Mouse (Mus musculus): ENCODE results near the gene Grhl1. TPM values are rescaled to one million over a fixed set of nuclear protein-coding genes. Genes with fewer than 3 reads are reported as not detected.

Grhl1 gene
- polyA plus RNA-seq, 1 experiment from 2014 or later, result 12.0 TPM

- Histone ChIP-seq H3K9me3 (ENCODE audit: control insufficient read depth, low read length) (no peaks in the 10 kb centered on the region), H3K27ac (replicated peaks; ENCODE audit: low read depth, low read length) (no peak overlapping the region), H3K9ac (ENCODE audit: low read depth, low read length) (peak overlapping the region; percentile 39; the same call in 1 of the 2 replicates), H3K36me3 (ENCODE audit: control insufficient read depth, insufficient read depth, low read length) (peaks cover 66% of the 10 kb centered on the region), H3K4me1 (ENCODE audit: control insufficient read depth, insufficient read depth, low read length) (peaks cover 12% of the 10 kb centered on the region), H3K4me2 (ENCODE audit: low read depth, low read length) (peak overlapping the region; percentile 11; the same call in 1 of the 2 replicates), H3K4me3 (ENCODE audit: low read depth, low read length) (no peak overlapping the region), H3K27me3 (replicated peaks; ENCODE audit: control insufficient read depth, insufficient read depth, low read length) (no peaks in the 10 kb centered on the region)
- WGBS, result 53% methylated on average over 3 of the region's 3 CpGs
- DNase-seq (ENCODE audit: low spot score) (no peak), ATAC-seq (ENCODE audit: low read depth) (no peak)
Measured at GRCm38 (mm10) chr12:24656436-24656835, 84.4 kb downstream of the Grhl1 start.

- Histone ChIP-seq H3K27ac (replicated peaks; ENCODE audit: low read depth, low read length) (no peak overlapping the region), H3K9ac (ENCODE audit: low read depth, low read length) (no peak overlapping the region), H3K36me3 (ENCODE audit: control insufficient read depth, insufficient read depth, low read length) (peaks cover 75% of the 10 kb centered on the region), H3K27me3 (replicated peaks; ENCODE audit: control insufficient read depth, insufficient read depth, low read length) (no peaks in the 10 kb centered on the region), H3K9me3 (ENCODE audit: control insufficient read depth, low read length) (no peaks in the 10 kb centered on the region), H3K4me2 (ENCODE audit: low read depth, low read length) (no peak overlapping the region), H3K4me1 (ENCODE audit: control insufficient read depth, insufficient read depth, low read length) (no peaks in the 10 kb centered on the region; the same call in 1 of the 2 replicates), H3K4me3 (ENCODE audit: low read depth, low read length) (no peak overlapping the region)
- ATAC-seq (ENCODE audit: low read depth) (no peak), DNase-seq (ENCODE audit: low spot score) (no peak)
- WGBS, result 95% methylated on average over 4 of the region's 4 CpGs
Measured at GRCm38 (mm10) chr12:24658998-24659397, 86.9 kb downstream of the Grhl1 start.

GRCm38 (mm10) chr12:24659923-24660322 lies 87.8 kb downstream of the Grhl1 start:
- ATAC-seq (ENCODE audit: low read depth), result no peak

GRCm38 (mm10) chr12:24661100-24661499 lies 89.0 kb downstream of the Grhl1 start:
- no peak overlapping the region for H3K4me3 ChIP-seq (ENCODE audit: low read depth, low read length)
- H3K36me3 ChIP-seq (ENCODE audit: control insufficient read depth, insufficient read depth, low read length), result peaks cover 56% of the 10 kb centered on the region
- H3K27me3 ChIP-seq (replicated peaks; ENCODE audit: control insufficient read depth, insufficient read depth, low read length), result no peaks in the 10 kb centered on the region
- no peak for DNase-seq (ENCODE audit: low spot score)
- no peak for ATAC-seq (ENCODE audit: low read depth)
- no peak overlapping the region for H3K27ac ChIP-seq (replicated peaks; ENCODE audit: low read depth, low read length)
- 62% methylated on average over 4 of the region's 4 CpGs for WGBS
- no peaks in the 10 kb centered on the region for H3K9me3 ChIP-seq (ENCODE audit: control insufficient read depth, low read length)
- H3K9ac ChIP-seq (ENCODE audit: low read depth, low read length), result no peak overlapping the region
- H3K4me1 ChIP-seq (ENCODE audit: control insufficient read depth, insufficient read depth, low read length), result no peaks in the 10 kb centered on the region; the same call in 1 of the 2 replicates
- no peak overlapping the region for H3K4me2 ChIP-seq (ENCODE audit: low read depth, low read length)

More at GRCm38 (mm10) chr12:24659923-24660322, 87.8 kb downstream of the Grhl1 start:
- H3K4me3 ChIP-seq (ENCODE audit: low read depth, low read length), result no peak overlapping the region
- H3K4me2 ChIP-seq (ENCODE audit: low read depth, low read length), result no peak overlapping the region
- no peak for DNase-seq (ENCODE audit: low spot score)
- H3K27me3 ChIP-seq (replicated peaks; ENCODE audit: control insufficient read depth, insufficient read depth, low read length), result no peaks in the 10 kb centered on the region
- H3K4me1 ChIP-seq (ENCODE audit: control insufficient read depth, insufficient read depth, low read length), result no peaks in the 10 kb centered on the region; the same call in 1 of the 2 replicates
- 90% methylated on average over 9 of the region's 9 CpGs for WGBS
- no peak overlapping the region for H3K9ac ChIP-seq (ENCODE audit: low read depth, low read length)
- H3K36me3 ChIP-seq (ENCODE audit: control insufficient read depth, insufficient read depth, low read length), result peaks cover 67% of the 10 kb centered on the region
- no peak overlapping the region for H3K27ac ChIP-seq (replicated peaks; ENCODE audit: low read depth, low read length)
- no peaks in the 10 kb centered on the region for H3K9me3 ChIP-seq (ENCODE audit: control insufficient read depth, low read length)

GRCm38 (mm10) chr12:24662131-24662530 lies 90.0 kb downstream of the Grhl1 start:
- ATAC-seq (ENCODE audit: low read depth) (no peak), DNase-seq (ENCODE audit: low spot score) (no peak)
- no peak overlapping the region for H3K27ac ChIP-seq (replicated peaks; ENCODE audit: low read depth, low read length)
- H3K4me3 ChIP-seq (ENCODE audit: low read depth, low read length), result no peak overlapping the region
- no peak overlapping the region for H3K4me2 ChIP-seq (ENCODE audit: low read depth, low read length)
- no peaks in the 10 kb centered on the region for H3K27me3 ChIP-seq (replicated peaks; ENCODE audit: control insufficient read depth, insufficient read depth, low read length)
- H3K36me3 ChIP-seq (ENCODE audit: control insufficient read depth, insufficient read depth, low read length), result peaks cover 47% of the 10 kb centered on the region
- no peaks in the 10 kb centered on the region for H3K9me3 ChIP-seq (ENCODE audit: control insufficient read depth, low read length)
- no peaks in the 10 kb centered on the region for H3K4me1 ChIP-seq (ENCODE audit: control insufficient read depth, insufficient read depth, low read length)
- no peak overlapping the region for H3K9ac ChIP-seq (ENCODE audit: low read depth, low read length)
- 81% methylated on average over 5 of the region's 5 CpGs for WGBS

Other genes starting within 250 kb of the Grhl1 start
- gene Taf1b, start 73.9 kb upstream of the Grhl1 start, polyA plus RNA-seq (2014; fragmentation: Nextera tagmentation; extraction: Ambion mirVana), result 23.8 and 24.0 TPM in 2 replicates
- gene Klf11, start 79.0 kb downstream of the Grhl1 start, polyA plus RNA-seq (2014; fragmentation: Nextera tagmentation; extraction: Ambion mirVana), result 12.1 and 16.3 TPM in 2 replicates
- gene Cys1, start 109.5 kb downstream of the Grhl1 start, polyA plus RNA-seq (2014; fragmentation: Nextera tagmentation; extraction: Ambion mirVana), result 6.1 and 7.1 TPM in 2 replicates
- 120 and 138 TPM in 2 replicates for gene Rrm2, start 136.0 kb downstream of the Grhl1 start, polyA plus RNA-seq (2014; fragmentation: Nextera tagmentation; extraction: Ambion mirVana)